Mouse (Mus musculus) inflammation-experienced regulatory T-cells, adult 16 weeks (primary cell): ENCODE data around the gene Tmem33. TPM values are rescaled to one million over a fixed set of nuclear protein-coding genes. Genes with fewer than 3 reads are reported as not detected.

Source experiments
- polyA plus RNA-seq: library from polyadenylated mRNA; unstranded; fragments of 100-300 nt; shearing (Covaris generic); gene quantifications from one replicate; pipeline ENCODE4 v1.2.1, GENCODE M21; 2017

The Tmem33 gene
- polyA plus RNA-seq, result 111 TPM

DNA sequence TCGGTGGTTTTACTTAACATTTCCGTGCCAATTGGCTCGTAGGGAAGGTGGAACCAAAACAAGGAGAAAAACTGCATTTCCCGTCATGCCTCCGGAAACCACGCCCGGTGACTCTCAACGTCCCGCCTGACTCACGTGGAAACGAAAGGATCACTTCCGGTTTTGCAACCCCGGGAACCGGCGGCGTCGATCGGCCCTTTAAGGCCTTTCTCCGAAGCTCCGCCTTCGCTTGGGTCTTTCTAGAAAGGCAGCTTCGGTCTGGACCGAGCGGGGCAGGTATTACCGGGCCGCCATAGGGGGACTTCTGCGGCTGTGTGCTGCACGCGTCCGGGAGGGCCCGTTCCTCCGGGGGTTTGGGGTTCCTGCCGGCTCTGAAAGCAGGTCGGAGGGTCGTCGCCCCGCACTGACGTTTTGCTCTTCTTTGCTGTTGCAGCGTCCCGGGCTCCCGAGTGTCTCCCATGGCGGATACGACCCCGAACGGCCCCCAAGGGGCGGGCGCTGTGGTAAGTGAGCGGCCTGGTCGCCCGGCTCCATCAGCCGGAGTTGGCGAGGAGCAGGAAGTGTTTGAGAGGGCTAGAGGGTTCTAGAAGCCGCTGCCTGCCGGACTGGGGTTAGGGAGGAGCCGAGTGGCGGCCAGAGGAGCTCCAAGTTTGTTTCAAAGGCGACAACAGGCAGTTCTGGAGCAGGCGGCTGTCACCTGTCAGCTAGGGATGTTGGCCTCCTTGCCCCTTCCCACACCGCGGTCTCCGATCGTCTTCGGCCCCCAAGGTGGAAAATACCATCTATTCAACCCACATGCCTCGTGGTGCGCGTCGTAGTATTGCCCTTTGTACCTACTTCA lies at the start of gene Tmem33:
Gene Tmem33 (plus strand): TSS at position 35 of the 841 bp plus-strand sequence.

DNA sequence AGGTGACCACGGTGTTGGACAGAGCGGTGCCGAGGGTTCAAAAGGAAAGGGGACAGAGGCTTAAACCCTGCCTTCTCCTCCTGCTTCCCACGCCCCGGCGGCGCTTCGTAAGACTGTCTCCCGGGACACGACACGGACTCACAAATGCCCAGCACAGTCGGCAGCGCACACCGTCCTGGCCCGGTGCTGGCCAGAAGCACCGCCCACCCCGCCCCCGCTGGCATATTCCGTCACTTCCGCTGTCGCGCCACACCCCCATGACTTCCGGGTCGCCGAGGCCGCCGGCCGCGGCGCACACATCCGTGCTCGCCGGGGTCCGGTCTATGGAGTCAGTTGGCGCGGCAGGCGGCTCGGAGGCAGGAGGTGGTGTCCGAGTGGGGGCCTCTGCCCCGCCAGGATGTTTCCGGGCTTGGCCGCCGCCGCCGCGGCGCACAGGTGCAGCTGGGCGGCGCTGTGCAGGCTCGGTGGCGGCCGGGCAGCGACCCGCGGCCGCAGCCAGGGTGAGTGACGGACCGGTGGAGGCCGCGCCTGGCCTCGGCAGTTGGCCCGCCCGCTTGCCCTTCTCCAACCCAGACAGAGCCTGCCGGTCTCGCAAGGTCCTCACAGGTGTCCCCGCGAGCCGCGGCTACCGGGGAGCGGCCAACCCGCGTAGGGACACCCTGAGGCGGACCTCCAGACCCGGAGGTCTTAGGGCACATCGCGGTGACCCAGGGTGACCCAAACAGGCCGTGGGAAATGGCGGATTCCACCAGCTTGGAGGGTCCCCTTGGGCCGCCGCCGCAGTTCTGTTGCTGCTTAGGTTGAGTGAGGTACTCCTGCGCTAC lies 46.5 kb downstream of the Tmem33 start, which contains the start of gene Slc30a9:
Gene Slc30a9 (plus strand): TSS at position 258 of the 824 bp plus-strand sequence.

Other genes with a start within 250 kb of the Tmem33 start
- gene Phox2b, start 161.3 kb upstream of the Tmem33 start, polyA plus RNA-seq, result not detected
- 13.8 TPM for gene Slc30a9, start 46.4 kb downstream of the Tmem33 start, polyA plus RNA-seq
- 0.13 TPM for gene Bend4, start 167.7 kb downstream of the Tmem33 start, polyA plus RNA-seq